Mouse (Mus musculus) cerebellum, adult 8-10 months (tissue): ENCODE measurements around the gene 2610507B11Rik.
"Not testable (repeated sequence)": the region's sequence is repeated elsewhere in the genome, so short reads cannot be mapped to it uniquely, and the experiment has no call there.

Experiments used
- DNase-seq: peaks from one replicate; pipeline ENCODE4 v3.0.0; 2022

2610507B11Rik gene

GRCm38 (mm10) chr11:78261380-78262352, at the start of gene 2610507B11Rik:
Gene 2610507B11Rik, plus strand, starts transcription at chr11:78261752.
- peak; percentile 90 for DNase-seq

- DNase-seq, result no peak
These were observed 48.3 kb upstream of the 2610507B11Rik start for GRCm38 (mm10) chr11:78213086-78213817.

GRCm38 (mm10) chr11:78215709-78216317, 45.7 kb upstream of the 2610507B11Rik start:
- DNase-seq, result no peak

GRCm38 (mm10) chr11:78223586-78223985, 38.0 kb upstream of the 2610507B11Rik start:
- DNase-seq, result no peak

- no peak for DNase-seq
These were observed 30.0 kb upstream of the 2610507B11Rik start for GRCm38 (mm10) chr11:78231518-78231917.

GRCm38 (mm10) chr11:78240193-78240857, 21.2 kb upstream of the 2610507B11Rik start:
- no peak for DNase-seq

- no peak for DNase-seq
These were observed 16.3 kb upstream of the 2610507B11Rik start for GRCm38 (mm10) chr11:78245261-78245626.

- peak; percentile 77 for DNase-seq
These were observed 15.8 kb upstream of the 2610507B11Rik start, which contains the start of the genes Sdf2 and Supt6 for GRCm38 (mm10) chr11:78245627-78246317. Gene Sdf2, plus strand, starts transcription at chr11:78245746. Gene Supt6, minus strand, starts transcription at chr11:78245987.

- no peak for DNase-seq
These were observed 15.1 kb upstream of the 2610507B11Rik start for GRCm38 (mm10) chr11:78246318-78247011.

GRCm38 (mm10) chr11:78247012-78247348, 14.6 kb upstream of the 2610507B11Rik start:
- no peak for DNase-seq

- no peak for DNase-seq
These were observed 13.8 kb upstream of the 2610507B11Rik start for GRCm38 (mm10) chr11:78247727-78248140.

GRCm38 (mm10) chr11:78256618-78257017, 4.9 kb upstream of the 2610507B11Rik start:
- DNase-seq, result no peak

GRCm38 (mm10) chr11:78260489-78261258, 878 bp upstream of the 2610507B11Rik start:
- DNase-seq, result no peak

GRCm38 (mm10) chr11:78262550-78262949, 998 bp downstream of the 2610507B11Rik start:
- peak; percentile 31 for DNase-seq

GRCm38 (mm10) chr11:78265571-78265970, 4.0 kb downstream of the 2610507B11Rik start:
- DNase-seq, result no peak

- DNase-seq, result no peak
These were observed 10.4 kb downstream of the 2610507B11Rik start for GRCm38 (mm10) chr11:78271986-78272385.

- DNase-seq, result no peak
These were observed 14.0 kb downstream of the 2610507B11Rik start for GRCm38 (mm10) chr11:78275596-78275995.

GRCm38 (mm10) chr11:78276169-78276568, 14.6 kb downstream of the 2610507B11Rik start:
- DNase-seq, result not testable (repeated sequence)

GRCm38 (mm10) chr11:78278853-78279252, 17.3 kb downstream of the 2610507B11Rik start:
- no peak for DNase-seq

- no peak for DNase-seq
These were observed 18.0 kb downstream of the 2610507B11Rik start for GRCm38 (mm10) chr11:78279586-78279985.
